Mouse (Mus musculus): ENCODE data around the gene Uncx. TPM values are rescaled to one million over a fixed set of nuclear protein-coding genes. Genes with fewer than 3 reads are reported as not detected.

Gene Uncx
- 0.30 and 11.3 TPM in 2 replicates for polyA plus RNA-seq (2015; fragmentation: Nextera tagmentation; extraction: Ambion mirVana)

DNA sequence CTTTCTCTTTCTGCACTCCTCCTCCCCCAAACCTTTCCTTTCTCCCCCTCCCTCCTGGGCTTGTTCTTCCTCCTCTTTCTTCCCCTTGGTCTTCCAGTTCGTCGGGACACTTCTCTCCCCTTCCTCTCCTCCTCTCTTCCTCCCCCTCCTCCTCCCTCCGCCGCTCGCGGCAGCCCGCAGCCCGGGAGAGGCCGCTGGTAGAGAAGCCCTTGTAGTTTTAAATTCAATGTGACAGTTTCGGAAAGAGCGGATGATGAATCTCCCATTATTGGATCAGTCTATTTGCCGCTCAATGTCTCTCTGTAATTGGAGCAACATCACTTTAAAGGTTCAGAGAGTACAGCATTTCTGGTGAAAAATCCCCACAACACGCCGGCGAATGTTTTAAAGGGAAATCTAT is at the start of gene Uncx:
Uncx (plus strand) TSS at position 281 of the 400 bp plus-strand sequence.

Other genes with a start within 250 kb of the Uncx start
- 5.5 and 14.4 TPM in 2 replicates for gene Adap1, start 217.9 kb upstream of the Uncx start, polyA plus RNA-seq (2015; fragmentation: Nextera tagmentation; extraction: Ambion mirVana)
- gene Cox19, start 192.1 kb upstream of the Uncx start, polyA plus RNA-seq (2015; fragmentation: Nextera tagmentation; extraction: Ambion mirVana) = 89.1 and 92.3 TPM in 2 replicates
- gene Cyp2w1, start 190.9 kb upstream of the Uncx start, polyA plus RNA-seq (2015; fragmentation: Nextera tagmentation; extraction: Ambion mirVana) = not detected in 2 replicates
- gene Gpr146, start 165.8 kb upstream of the Uncx start, polyA plus RNA-seq (2015; fragmentation: Nextera tagmentation; extraction: Ambion mirVana) = 4.8 and 6.4 TPM in 2 replicates
- 0.32 and 0.47 TPM in 2 replicates for gene C130050O18Rik, start 138.2 kb upstream of the Uncx start, polyA plus RNA-seq (2015; fragmentation: Nextera tagmentation; extraction: Ambion mirVana)
- gene Gper1, start 120.3 kb upstream of the Uncx start, polyA plus RNA-seq (2015; fragmentation: Nextera tagmentation; extraction: Ambion mirVana) = 3.7 and 7.0 TPM in 2 replicates
- gene 3110082I17Rik, start 83.0 kb upstream of the Uncx start, polyA plus RNA-seq (2015; fragmentation: Nextera tagmentation; extraction: Ambion mirVana) = 17.6 and 19.6 TPM in 2 replicates
- 12.4 and 15.0 TPM in 2 replicates for gene Zfand2a, start 58.9 kb upstream of the Uncx start, polyA plus RNA-seq (2015; fragmentation: Nextera tagmentation; extraction: Ambion mirVana)
- 3.9 and 4.4 TPM in 2 replicates for gene Micall2, start 192.8 kb downstream of the Uncx start, polyA plus RNA-seq (2015; fragmentation: Nextera tagmentation; extraction: Ambion mirVana)
- 9.3 and 10.2 TPM in 2 replicates for gene Ints1, start 232.2 kb downstream of the Uncx start, polyA plus RNA-seq (2015; fragmentation: Nextera tagmentation; extraction: Ambion mirVana)
- 13.3 and 23.8 TPM in 2 replicates for gene Mafk, start 248.0 kb downstream of the Uncx start, polyA plus RNA-seq (2015; fragmentation: Nextera tagmentation; extraction: Ambion mirVana)

All from adrenal gland, postnatal 0 days (tissue).